In the genomic region with DNA sequence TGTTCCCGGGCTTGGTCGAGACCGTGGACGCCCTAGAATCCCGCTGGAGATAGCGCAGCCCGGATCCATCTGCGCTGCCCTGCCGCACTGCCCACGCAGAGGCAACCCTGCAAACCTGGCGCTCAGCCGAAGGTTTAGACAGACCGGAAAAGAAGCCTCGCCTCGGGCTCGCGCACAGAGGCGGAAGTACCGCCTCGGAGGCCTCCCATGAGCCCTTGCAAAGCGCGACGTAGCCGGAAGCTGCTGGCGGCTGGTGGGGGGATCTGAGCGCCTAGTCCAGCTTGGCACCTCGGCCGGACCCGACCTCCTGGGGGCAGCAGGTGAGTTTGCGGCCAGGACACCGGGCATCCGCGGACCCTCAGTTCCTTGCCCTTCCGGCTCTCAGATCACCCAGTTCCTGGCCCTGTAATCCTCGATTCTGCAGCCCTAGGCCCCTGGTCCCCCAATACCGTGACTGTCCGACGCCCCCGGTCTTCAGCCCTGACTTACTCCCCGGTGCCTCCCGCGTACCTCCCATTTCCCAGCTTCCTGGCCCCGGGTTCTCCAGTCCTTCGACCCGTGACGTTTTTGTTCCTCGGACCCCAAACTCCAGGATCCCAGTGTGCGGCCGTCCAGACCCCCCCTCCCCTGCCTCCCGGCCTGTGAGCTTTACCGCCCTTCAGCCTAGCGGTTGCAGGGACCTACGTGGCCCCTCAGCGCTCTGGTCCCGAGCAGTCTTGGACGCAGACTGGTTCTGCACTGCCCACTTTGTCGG, we compare ENCODE assay signal across 8 mouse cellular contexts. TPM values are rescaled to one million over a fixed set of nuclear protein-coding genes. Genes with fewer than 3 reads are reported as not detected.
DNase-seq lines count a peak whose midpoint lies in the region; ATAC-seq and TF ChIP-seq lines count a peak whose summit lies in the region.

Arfgap1 (plus strand) TSS at position 216 of the 754 bp plus-strand sequence.

- no peak for TF ChIP-seq CTCF in CH12.LX (conservative IDR thresholded peaks at IDR 0.05 in 1 of 2, IDR thresholded peaks at IDR 0.05 in 1 of 2; ENCODE audit: low read depth in 2 of 2, low read length in 2 of 2)
- no peak for TF ChIP-seq CTCF in heart, postnatal 0 days (IDR thresholded peaks at IDR 0.05; ENCODE audit: low read depth)
- no peak for TF ChIP-seq CTCF in testis, adult 2 months (IDR thresholded peaks at IDR 0.05; ENCODE audit: control insufficient read depth, insufficient read depth, insufficient replicate concordance, low read depth, low read length)

- WGBS in forebrain, embryonic 12.5 days = under 1% methylated on average over 56 of the region's 57 CpGs
- WGBS in heart, postnatal 0 days = under 1% methylated on average over 56 of the region's 57 CpGs
- under 1% methylated on average over 57 of the region's 57 CpGs for WGBS in liver, embryonic 16.5 days (ENCODE audit: insufficient replicate concordance)
- under 1% methylated on average over 57 of the region's 57 CpGs for WGBS in neural tube, embryonic 13.5 days

- TF ChIP-seq EP300 in CH12.LX (IDR thresholded peaks at IDR 0.05; ENCODE audit: low read length) = no peak
- 0 out of 2 replicates have a peak, but pooled peaks have one; percentile 28 for TF ChIP-seq EP300 in heart, postnatal 0 days (IDR thresholded peaks at IDR 0.05; ENCODE audit: low read depth)

- dilution Hi-C loops in CH12.LX (cut with MboI; ENCODE audit: extremely low pct_ligation_motif_present, extremely low pct_unique_long_range_greater_than_20kb, low sequenced_read_pairs) = no loop called here

- no peaks in the 10 kb centered on the region for H3K9me3 ChIP-seq in CH12.LX (replicated peaks; ENCODE audit: low read length)
- no peaks in the 10 kb centered on the region for H3K9me3 ChIP-seq in forebrain, embryonic 12.5 days
- no peaks in the 10 kb centered on the region for H3K9me3 ChIP-seq in heart, postnatal 0 days (replicated peaks; ENCODE audit: control insufficient read depth, low read length)
- H3K9me3 ChIP-seq in liver, embryonic 16.5 days (replicated peaks; ENCODE audit: control insufficient read depth, low read length) = no peaks in the 10 kb centered on the region
- no peaks in the 10 kb centered on the region for H3K9me3 ChIP-seq in neural tube, embryonic 13.5 days

- peaks cover 26% of the 10 kb centered on the region for H3K79me2 ChIP-seq in CH12.LX (replicated peaks; ENCODE audit: control insufficient read depth, extremely low read depth, insufficient read depth, poor library complexity, severe bottlenecking)

- H3K4me2 ChIP-seq in CH12.LX (ENCODE audit: insufficient read depth, low read depth, poor library complexity, severe bottlenecking) = peak within 1 kb of the TSS; percentile 99
- H3K4me2 ChIP-seq in forebrain, embryonic 12.5 days = peak within 1 kb of the TSS; percentile 94
- peak within 1 kb of the TSS; percentile 78 for H3K4me2 ChIP-seq in heart, postnatal 0 days (ENCODE audit: low read depth, low read length)
- peak within 1 kb of the TSS; percentile 67 for H3K4me2 ChIP-seq in liver, embryonic 16.5 days (ENCODE audit: low read depth, low read length)
- H3K4me2 ChIP-seq in neural tube, embryonic 13.5 days = peak within 1 kb of the TSS; percentile 93

- no peak for TF ChIP-seq RAD21 in CH12.LX (IDR thresholded peaks at IDR 0.05; ENCODE audit: low read depth, low read length)

- DNase-seq in CH12.LX (ENCODE audit: extremely low read depth) = peak; percentile 82
- DNase-seq in c-Kit-positive CD71-positive TER-119-positive erythroid progenitor cells, embryonic 14.5 days (ENCODE audit: low spot score) = peak; percentile 81
- DNase-seq in heart, postnatal 0 days (ENCODE audit: low spot score) = peak; percentile 95
- DNase-seq in kidney, postnatal 4 days = peak; percentile 93 to 95

- H3K4me1 ChIP-seq in CH12.LX (ENCODE audit: control insufficient read depth in 1 of 2, insufficient read depth in 2 of 2) = peaks cover 3 to 27% of the 10 kb centered on the region in 2 experiments; a peak in 3 of 4 replicates
- peaks cover 20% of the 10 kb centered on the region for H3K4me1 ChIP-seq in forebrain, embryonic 12.5 days
- H3K4me1 ChIP-seq in heart, postnatal 0 days (ENCODE audit: control insufficient read depth, insufficient read depth) = peaks cover 19% of the 10 kb centered on the region
- peaks cover 25% of the 10 kb centered on the region for H3K4me1 ChIP-seq in liver, embryonic 16.5 days (ENCODE audit: control insufficient read depth, low read depth, low read length)
- peaks cover 31% of the 10 kb centered on the region for H3K4me1 ChIP-seq in neural tube, embryonic 13.5 days (replicated peaks)
- H3K4me1 ChIP-seq in testis, adult 2 months (ENCODE audit: control insufficient read depth, insufficient read depth, low read length) = peaks cover 3% of the 10 kb centered on the region

- peak within 1 kb of the TSS; percentile 27; the same call in 1 of the 2 replicates for H3K27ac ChIP-seq in CH12.LX (ENCODE audit: insufficient read depth, low read depth)
- H3K27ac ChIP-seq in forebrain, embryonic 12.5 days = peak within 1 kb of the TSS; percentile 91
- peak within 1 kb of the TSS; percentile 92 for H3K27ac ChIP-seq in heart, postnatal 0 days (ENCODE audit: low read depth)
- peak within 1 kb of the TSS; percentile 91 for H3K27ac ChIP-seq in liver, embryonic 16.5 days (ENCODE audit: low read length)
- H3K27ac ChIP-seq in neural tube, embryonic 13.5 days (replicated peaks) = peak within 1 kb of the TSS; percentile 92
- H3K27ac ChIP-seq in testis, adult 2 months (ENCODE audit: control insufficient read depth, insufficient read depth, low read depth, low read length) = peak within 1 kb of the TSS; percentile 87

- peaks cover 14% of the 10 kb centered on the region for H3K27me3 ChIP-seq in CH12.LX (replicated peaks)
- no peaks in the 10 kb centered on the region for H3K27me3 ChIP-seq in forebrain, embryonic 12.5 days
- H3K27me3 ChIP-seq in heart, postnatal 0 days (ENCODE audit: control insufficient read depth, insufficient read depth, low read length) = no peaks in the 10 kb centered on the region
- no peaks in the 10 kb centered on the region for H3K27me3 ChIP-seq in liver, embryonic 16.5 days (ENCODE audit: control insufficient read depth, insufficient read depth, low read depth, low read length)
- no peaks in the 10 kb centered on the region for H3K27me3 ChIP-seq in neural tube, embryonic 13.5 days
- H3K27me3 ChIP-seq in testis, adult 2 months (ENCODE audit: control insufficient read depth, insufficient read depth, low read length) = no peaks in the 10 kb centered on the region

- peaks cover 22 to 35% of the 10 kb centered on the region in 2 experiments for H3K36me3 ChIP-seq in CH12.LX (replicated peaks in 1 of 2; ENCODE audit: control insufficient read depth in 1 of 2, insufficient read depth in 1 of 2, low read length in 1 of 2)
- H3K36me3 ChIP-seq in forebrain, embryonic 12.5 days (replicated peaks) = peaks cover 25% of the 10 kb centered on the region
- peaks cover 33% of the 10 kb centered on the region for H3K36me3 ChIP-seq in heart, postnatal 0 days (replicated peaks; ENCODE audit: control insufficient read depth, insufficient read depth, low read length)
- H3K36me3 ChIP-seq in liver, embryonic 16.5 days (ENCODE audit: control insufficient read depth, insufficient read depth) = peaks cover 9% of the 10 kb centered on the region
- peaks cover 33% of the 10 kb centered on the region for H3K36me3 ChIP-seq in neural tube, embryonic 13.5 days
- no peaks in the 10 kb centered on the region for H3K36me3 ChIP-seq in testis, adult 2 months (ENCODE audit: control insufficient read depth, insufficient read depth, low read length)

- peak; percentile 98 for TF ChIP-seq POLR2A in CH12.LX (IDR thresholded peaks at IDR 0.05; ENCODE audit: low read depth, low read length)
- peak; percentile 82; the same call in 1 of the 2 replicates for TF ChIP-seq POLR2A in testis, adult 2 months (IDR thresholded peaks at IDR 0.05; ENCODE audit: control insufficient read depth, low read depth, low read length)

- peak within 1 kb of the TSS; percentile 96 for H3K9ac ChIP-seq in CH12.LX (ENCODE audit: insufficient read depth, low read depth)
- H3K9ac ChIP-seq in forebrain, embryonic 12.5 days = peak within 1 kb of the TSS; percentile 95
- peak within 1 kb of the TSS; percentile 92 for H3K9ac ChIP-seq in heart, postnatal 0 days (replicated peaks; ENCODE audit: low read depth, low read length)
- H3K9ac ChIP-seq in liver, embryonic 16.5 days (ENCODE audit: low read depth, low read length) = peak within 1 kb of the TSS; percentile 90
- H3K9ac ChIP-seq in neural tube, embryonic 13.5 days = peak within 1 kb of the TSS; percentile 97

- in situ Hi-C loops in CH12.LX (cut with MboI; ENCODE audit: low pct_ligation_motif_present, low pct_unique_long_range_greater_than_20kb, low sequenced_read_pairs) = loop anchor here (5.0 kb wide), 1 partner anchor 35 kb away; no protein-coding TSS in a partner anchor

- peak; percentile 91 for ATAC-seq in forebrain, embryonic 12.5 days (ENCODE audit: low FRiP score)
- ATAC-seq in heart, postnatal 0 days (ENCODE audit: insufficient read depth, low read depth) = peak; percentile 92
- ATAC-seq in liver, embryonic 16.5 days (ENCODE audit: low read depth) = peak; percentile 94
- peak; percentile 95 for ATAC-seq in neural tube, embryonic 13.5 days (ENCODE audit: low read depth)

- H3K4me3 ChIP-seq in CH12.LX (replicated peaks in 1 of 3; ENCODE audit: low read depth in 2 of 3, low read length in 2 of 3, poor library complexity in 1 of 3) = peak within 1 kb of the TSS; percentile 76 to 96 (median 84)
- H3K4me3 ChIP-seq in forebrain, embryonic 12.5 days (replicated peaks) = peak within 1 kb of the TSS; percentile 74
- peak within 1 kb of the TSS; percentile 82 for H3K4me3 ChIP-seq in heart, postnatal 0 days (ENCODE audit: low read depth, low read length)
- H3K4me3 ChIP-seq in liver, embryonic 16.5 days (ENCODE audit: low read depth, low read length) = peak within 1 kb of the TSS; percentile 90
- peak within 1 kb of the TSS; percentile 90 for H3K4me3 ChIP-seq in neural tube, embryonic 13.5 days
- peak within 1 kb of the TSS; percentile 91 for H3K4me3 ChIP-seq in testis, adult 2 months (ENCODE audit: control insufficient read depth, low read depth, low read length)

TF ChIP-seq in CH12.LX, 34 proteins besides CTCF, POLR2A, EP300 and RAD21 (continues in another document):
- TF ChIP-seq RCOR1 (conservative IDR thresholded peaks at IDR 0.05; ENCODE audit: low read depth, low read length) (no peak), POLR2AphosphoS2 (IDR thresholded peaks at IDR 0.05; ENCODE audit: low read depth, low read length) (0 out of 2 replicates have a peak, but pooled peaks have one; percentile 72), ELF1 (IDR thresholded peaks at IDR 0.05; ENCODE audit: low read depth, low read length) (peak; percentile 97)

RNA-seq across cellular contexts. Expression of gene Arfgap1, which starts in this region (rescaled TPM):
- total RNA-seq in CH12.LX (2012; rRNA removed) (32.4 and 40.4 TPM in 2 replicates), CH12.LX (2014; rRNA removed) (21.3 and 28.2 TPM in 2 replicates)
- 37.5 and 40.0 TPM in 2 replicates for polyA plus RNA-seq in CH12.LX (2012; ENCODE audit: insufficient read length, low read depth)
- 85.2 and 87.7 TPM in 2 replicates for polyA plus RNA-seq in forebrain, embryonic 12.5 days (2016; fragmentation: Nextera tagmentation; extraction: Ambion mirVana)
- 40.9 and 58.7 TPM in 2 replicates for total RNA-seq in heart, postnatal 0 days (2014; rRNA removed; ENCODE audit: low replicate concordance)
- polyA plus RNA-seq in heart, postnatal 0 days (2015; fragmentation: Nextera tagmentation; extraction: Ambion mirVana) = 51.0 and 51.4 TPM in 2 replicates
- polyA plus RNA-seq in liver, embryonic 16.5 days (2015; fragmentation: Nextera tagmentation; extraction: Ambion mirVana) = 32.7 and 33.2 TPM in 2 replicates
- 106 and 108 TPM in 2 replicates for polyA plus RNA-seq in neural tube, embryonic 13.5 days (2015; fragmentation: Nextera tagmentation; extraction: Ambion mirVana)
- polyA plus RNA-seq in testis, adult 2 months (2012; rRNA removed) = 31.2 and 32.2 TPM in 2 replicates

Comparison
In these comparisons a context has a peak if more than half of its experiments do, and no peak if none do; other contexts are left out.
1. Peak in every context shown above with its lines: DNase-seq, ATAC-seq, H3K4me3 ChIP-seq and H3K27ac ChIP-seq.
2. H3K27ac ChIP-seq: peak in every context shown above with its lines; median percentile 92 in heart, postnatal 0 days; 92 in neural tube, embryonic 13.5 days; 91 in forebrain, embryonic 12.5 days; 91 in liver, embryonic 16.5 days; 87 in testis, adult 2 months; 27 in CH12.LX.